Mouse (Mus musculus) embryo, embryonic 11.5 days (tissue): ENCODE measurements at regions not wholly inside any gene's neighbourhood (a gene's known extent, or its start where the extent isn't known, plus 50 kb on each side); places are given as distances from the start of the nearest gene placed in this dataset.

Experiments used
- DNase-seq: peaks from one replicate; pipeline ENCODE4 v3.0.0-alpha.2; 2012; ENCODE audit warnings: low read depth, low spot score

DNA sequence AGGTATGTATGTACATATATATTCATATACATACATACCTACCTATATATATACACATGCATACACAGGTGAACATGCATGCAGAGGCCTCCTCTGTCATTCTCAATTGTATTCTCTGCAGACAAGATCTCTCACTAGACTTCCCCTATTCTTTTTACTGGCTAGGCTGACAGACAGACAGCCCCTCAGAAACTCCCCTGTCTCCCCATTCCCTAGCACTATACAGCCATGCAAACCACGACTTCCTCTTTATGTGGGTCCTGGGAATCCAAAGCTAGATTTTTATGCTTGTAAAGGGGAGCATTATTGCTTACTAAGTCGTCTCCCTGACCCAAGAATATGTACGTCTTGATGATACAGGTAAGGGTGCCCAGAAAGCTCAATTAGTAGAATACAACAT is 86.9 kb downstream of the Fam124b start:
- no peak for DNase-seq

DNA sequence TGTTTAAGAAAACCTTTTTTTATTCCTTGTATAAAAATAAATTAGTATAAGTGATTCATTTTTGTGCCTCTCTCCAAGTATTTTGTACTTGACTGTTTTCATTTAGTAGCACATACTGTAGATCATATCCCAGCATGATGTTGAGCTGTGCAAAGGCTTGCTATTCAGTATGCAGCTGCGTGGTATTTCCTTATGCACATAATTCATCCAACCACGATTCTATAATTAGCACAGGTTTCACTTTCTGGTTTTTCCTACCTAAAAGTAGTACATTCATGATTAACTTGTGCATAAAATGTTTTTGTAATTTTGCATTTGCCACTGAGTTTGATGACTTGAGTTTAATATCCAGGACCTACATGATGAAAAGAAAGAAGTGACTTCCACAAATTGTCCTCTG is 94.3 kb downstream of the Fam124b start:
- no peak for DNase-seq

DNA sequence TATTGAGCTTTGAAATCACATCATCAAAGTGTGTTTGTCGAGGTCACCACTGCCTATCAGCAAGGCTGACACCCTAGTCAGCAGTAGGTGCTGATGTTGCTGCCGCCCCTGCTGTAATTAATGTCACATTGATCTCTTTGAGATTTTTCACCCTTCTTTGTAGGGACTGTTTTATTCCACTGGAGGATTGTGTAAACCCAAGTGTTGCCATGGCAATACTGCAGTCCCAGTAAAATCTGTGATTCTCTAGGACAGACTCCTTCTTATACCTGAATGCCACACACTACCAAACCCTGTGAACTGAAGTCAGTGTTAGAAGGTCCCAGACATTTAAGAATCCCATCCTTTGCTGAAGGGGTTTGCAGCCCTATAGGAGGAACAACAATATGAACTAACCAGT is 102.4 kb downstream of the Fam124b start:
- no peak for DNase-seq

DNA sequence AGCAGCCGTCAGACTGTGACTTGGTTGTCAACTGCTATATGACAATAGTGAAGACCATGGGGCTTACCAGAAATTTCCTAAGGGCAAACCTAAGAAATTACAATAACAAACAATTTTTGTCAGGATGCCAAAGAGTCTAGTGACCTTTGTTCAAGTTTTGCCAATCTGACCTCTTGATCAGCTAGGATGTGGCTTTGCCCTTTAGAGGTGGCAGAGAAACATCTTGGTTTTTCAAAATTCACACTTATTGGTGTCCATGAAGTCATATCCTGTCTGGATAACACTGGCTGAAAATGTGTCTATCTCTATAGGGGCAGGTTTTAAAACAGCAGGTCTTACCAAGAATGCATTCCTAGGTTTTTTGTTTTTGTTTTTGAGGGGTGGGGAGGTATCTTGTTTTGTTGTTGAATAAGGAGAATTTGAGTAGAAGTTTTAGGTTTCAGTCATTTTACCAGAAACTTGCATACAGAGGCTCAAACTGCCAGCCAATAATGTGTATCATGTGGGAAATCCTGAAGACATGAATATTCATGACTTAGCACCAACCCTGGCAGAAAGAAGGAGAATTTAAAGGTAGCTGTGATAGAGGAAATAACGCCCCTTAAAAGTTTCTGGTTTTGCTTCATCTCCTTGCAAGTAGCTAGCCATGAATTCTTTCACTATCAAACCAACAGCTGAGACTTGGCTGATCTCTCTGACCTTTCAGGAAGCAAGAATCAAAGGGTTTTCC is 110.4 kb downstream of the Fam124b start:
- no peak for DNase-seq

DNA sequence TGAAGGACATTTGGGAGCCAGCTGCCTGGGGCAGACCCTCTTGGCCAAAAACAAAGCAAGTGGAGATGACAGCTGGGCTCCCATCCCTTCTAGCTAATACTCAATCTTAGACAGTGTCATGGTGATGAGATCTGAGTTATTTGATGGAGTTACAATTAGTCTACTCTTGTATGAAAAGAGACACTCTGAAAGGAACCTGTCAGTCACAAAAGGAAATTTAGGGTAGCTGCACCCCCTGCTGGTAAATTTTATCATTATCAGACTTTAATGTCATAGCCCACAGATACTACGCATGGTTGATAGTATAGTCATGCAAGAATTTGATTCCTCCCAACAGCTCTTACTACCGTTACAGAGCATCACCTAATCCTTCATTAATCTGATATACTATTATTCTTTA is 112.0 kb downstream of the Fam124b start:
- DNase-seq: peak; percentile 5

DNA sequence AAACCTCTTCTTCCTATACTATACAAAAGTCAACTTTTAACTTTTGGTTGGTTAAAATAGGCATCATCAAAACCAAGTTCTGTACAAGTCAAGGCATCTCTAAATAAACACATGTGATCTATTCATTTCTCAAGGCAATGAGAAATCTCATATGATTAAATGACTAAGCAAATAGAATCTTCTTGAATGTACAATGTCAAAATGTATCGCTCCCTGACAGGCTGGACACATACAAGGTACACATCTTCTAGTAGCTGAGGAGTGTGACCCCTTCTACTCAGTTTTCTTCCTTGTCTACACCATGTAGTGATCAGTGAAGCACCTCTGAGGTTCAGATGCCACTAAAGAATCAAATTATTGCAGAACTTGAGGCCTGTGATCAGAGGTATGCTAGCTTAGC is 120.0 kb downstream of the Fam124b start:
- DNase-seq: no peak

DNA sequence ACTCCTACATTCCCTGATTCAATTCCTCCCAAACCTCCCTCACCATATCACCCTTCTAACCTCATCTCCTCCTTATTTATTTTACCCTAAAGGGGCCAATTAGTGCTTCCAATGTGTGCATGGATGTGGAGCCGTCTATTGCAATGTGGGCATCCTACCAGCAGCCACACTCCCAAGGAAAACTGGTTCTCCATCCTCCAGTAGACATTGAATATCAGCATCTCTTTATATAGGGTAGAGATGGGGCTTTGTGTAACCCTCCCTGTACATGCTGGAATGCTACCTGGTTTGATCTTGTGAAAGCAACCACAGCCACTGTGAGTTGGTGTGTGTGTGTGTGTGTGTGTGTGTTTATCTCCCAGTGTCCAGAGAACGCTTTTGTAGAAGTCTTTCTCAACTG is 126.5 kb downstream of the Fam124b start:
- no peak for DNase-seq

DNA sequence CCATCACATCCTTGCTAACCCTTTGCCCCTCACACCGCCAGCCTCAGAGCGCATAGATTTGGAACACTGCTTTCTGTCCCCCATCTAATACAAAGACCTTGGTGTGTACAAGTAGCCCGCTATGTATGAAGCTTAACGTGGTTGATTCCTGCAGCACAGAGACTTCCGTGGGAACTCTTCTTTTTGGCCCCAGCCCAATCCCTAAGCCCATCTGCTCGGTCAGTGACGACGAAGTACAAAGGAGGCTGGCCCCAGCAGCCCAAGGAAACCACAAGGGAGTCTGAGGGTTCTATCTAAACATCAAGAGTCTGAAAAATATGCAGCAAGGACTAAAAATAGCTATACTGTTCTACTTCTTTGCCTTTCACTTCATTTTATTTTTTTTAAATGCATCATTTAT is 126.9 kb downstream of the Fam124b start:
- no peak for DNase-seq

DNA sequence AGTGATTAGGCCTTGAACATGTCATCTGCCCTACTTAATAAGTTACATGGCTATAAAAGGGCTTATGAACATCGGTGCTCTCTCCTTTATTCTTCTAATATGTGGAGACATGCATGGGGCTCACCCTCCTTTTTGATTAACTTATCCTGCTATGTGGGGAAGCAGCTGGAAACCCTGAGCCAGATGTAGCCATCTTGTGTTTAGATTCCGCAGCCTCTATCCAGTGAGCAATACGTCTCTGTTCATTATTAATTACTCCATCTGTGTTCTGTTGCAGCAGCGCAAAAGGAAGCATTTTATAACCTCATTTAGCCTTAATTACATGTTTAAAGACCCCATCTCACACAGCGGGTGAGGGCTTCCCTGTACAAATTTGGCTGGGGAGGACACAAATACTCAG is 129.6 kb downstream of the Fam124b start:
- DNase-seq: no peak

DNA sequence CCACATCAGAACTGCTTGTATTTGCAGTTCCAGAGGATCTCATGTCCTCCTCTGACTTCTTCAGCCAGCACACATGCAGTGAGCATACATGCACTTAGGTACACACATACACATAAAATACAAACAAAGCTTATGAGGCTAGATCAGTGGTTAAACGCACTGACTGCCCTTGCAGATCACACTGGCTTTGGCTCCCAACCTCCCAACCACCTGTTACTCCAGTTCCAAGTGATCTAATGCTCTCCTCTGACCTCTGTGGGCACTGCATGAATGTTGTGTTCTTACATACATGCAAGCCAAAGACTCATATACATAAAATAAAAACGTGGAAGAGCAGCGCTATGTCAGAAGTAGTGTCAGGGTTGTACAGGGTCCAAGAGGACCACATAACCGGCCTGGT is 141.9 kb downstream of the Fam124b start:
- no peak for DNase-seq

DNA sequence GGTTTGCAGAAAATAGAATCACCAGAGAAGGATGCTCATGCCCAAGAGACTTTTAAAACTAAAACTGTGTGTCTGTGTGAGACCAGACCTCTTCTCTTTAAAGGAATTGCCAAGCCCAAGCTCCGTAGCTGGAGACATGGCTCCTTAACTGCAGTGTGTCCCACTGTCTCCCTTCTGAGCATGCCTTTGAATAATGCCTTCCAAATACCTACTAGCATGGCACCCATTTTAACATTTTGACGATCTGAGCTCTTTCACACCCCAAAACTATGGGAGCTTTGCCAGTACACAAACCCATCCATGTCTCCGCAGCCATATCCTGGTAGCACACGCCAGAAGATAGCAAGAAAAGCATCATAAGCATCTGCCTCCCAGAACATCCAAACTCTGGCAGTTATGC is 143.9 kb downstream of the Fam124b start:
- no peak for DNase-seq

DNA sequence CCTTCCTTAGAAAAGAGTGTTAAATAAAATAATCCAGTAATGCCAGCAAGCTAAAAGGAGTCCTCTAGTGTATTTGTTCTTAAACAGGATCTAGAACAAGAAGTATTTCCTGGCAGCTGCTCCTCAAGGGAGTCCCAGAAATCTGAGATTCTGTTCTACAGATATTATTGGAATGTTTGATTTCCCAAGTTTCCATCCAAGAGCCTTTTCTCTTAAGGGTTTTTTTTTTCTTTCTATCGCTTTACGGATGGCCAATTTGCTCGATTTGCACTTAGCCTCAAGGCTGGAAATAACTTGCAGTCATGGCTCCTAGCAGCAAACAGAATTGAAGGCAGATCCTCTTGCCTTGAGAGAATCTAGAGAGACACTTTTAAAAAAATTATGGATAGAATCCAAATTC is 144.3 kb downstream of the Fam124b start:
- no peak for DNase-seq

DNA sequence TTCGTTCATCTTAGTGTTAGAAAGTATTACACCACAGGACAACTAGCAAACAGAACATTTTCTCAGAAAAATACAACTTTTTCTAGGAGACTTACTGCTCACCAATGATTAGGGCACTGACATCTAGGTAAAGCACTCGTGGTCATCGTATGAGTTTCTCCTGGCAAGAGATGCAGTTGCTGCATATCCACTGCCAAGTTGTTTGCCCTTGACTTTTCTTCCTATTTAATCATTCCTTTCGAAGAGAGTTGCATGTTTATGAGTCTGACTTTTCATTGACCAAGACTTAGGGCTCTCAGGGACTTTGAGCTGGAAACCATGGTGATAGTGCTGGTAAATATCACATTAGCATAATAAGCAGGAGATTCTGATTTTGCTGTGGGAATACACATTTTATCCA is 149.1 kb downstream of the Fam124b start:
- DNase-seq: no peak

DNA sequence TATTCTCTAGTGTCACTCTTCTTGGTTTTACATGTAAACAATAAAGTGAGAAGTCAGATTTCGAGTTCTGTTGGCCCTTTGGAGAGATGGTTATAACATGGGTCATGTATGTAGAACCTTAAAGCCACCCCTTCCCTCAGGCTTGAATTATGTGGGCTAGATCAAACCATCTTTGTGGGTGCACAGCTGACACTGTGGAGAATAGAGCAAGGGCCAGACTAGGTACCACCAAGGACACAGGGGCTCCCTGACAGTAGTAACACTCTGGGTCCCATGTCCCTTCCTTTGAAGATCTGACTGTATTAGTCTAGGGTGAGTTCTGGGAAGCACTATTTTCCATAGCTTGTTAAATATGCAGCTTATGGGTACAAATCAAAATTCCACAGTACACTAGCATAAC is 156.2 kb downstream of the Fam124b start:
- DNase-seq: no peak

DNA sequence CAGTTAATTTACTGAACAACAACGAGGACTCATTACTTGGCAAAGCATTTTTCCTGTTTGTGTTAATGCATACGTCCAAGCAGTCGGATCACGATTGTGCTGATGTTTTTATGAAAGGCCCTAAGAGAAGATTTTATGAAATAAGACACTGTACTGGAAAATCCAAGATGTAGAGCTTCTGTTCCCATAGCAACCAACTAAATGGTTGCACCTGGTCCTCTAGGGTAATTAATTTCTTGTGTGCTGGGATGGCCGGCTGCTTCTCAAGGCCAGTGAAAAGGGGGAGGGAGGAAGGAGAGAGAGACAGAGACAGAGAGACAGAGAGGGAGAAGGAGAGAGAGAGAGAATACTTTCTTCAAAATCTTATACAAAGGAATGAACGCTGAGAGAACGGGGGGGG is 156.6 kb downstream of the Fam124b start:
- peak; percentile 13 for DNase-seq

DNA sequence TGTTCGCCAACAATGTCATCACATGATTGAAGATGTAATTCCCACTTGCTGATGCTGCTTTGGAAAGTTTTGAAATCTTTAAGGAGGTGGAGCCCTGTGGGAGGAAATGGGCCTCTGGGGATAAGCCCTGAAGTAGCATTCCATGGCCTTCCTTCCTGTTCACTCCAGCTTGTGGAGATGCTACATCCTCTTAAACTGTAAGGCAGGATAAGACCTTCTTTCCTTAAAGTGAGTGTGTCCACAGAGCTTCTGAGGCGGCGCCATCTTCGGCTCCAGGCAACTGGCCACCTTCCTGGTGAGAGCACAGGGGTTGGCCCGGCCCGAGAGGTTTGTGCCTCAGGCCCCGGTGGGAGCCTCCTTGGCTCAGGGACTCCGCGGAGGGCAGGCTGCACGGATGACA is 173.1 kb downstream of the Fam124b start:
- no peak for DNase-seq

DNA sequence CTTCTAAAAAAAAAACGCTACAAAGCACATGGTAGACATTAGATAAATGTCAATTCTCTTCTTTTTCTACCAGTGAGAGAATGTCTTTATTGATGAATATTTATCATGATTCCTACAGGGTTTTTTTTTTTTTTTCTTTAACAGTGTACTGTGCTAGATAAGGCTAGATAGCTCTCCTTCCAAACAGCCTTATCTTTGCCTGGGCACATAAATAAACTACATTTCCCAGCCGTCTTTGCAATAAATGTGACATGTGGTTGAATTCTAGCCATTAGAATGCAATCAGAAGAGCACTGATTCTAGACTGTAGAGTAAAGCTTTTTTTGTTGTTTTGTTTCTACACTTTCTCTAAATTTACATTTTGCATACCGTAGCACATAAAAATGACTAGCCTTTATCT is 177.9 kb downstream of the Fam124b start:
- DNase-seq: no peak

DNA sequence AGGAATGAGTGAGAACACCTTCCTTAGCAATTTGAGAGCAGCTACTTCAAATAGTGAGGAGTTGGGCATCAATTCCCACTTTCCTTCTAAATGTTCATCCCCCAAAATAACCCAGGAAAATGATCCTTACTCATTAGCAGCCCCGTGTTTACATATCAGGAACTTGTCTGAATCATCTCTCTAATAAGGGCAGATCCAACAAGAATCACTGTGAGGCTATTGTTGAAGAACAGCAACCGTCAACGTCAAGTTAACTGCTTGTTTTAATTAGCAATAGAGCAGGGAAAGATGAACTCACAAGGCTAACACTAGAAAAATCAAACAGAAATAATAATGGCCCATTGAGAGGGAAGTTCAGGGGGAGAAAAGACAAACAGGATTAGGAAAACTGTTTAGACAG is 178.4 kb downstream of the Fam124b start:
- no peak for DNase-seq

DNA sequence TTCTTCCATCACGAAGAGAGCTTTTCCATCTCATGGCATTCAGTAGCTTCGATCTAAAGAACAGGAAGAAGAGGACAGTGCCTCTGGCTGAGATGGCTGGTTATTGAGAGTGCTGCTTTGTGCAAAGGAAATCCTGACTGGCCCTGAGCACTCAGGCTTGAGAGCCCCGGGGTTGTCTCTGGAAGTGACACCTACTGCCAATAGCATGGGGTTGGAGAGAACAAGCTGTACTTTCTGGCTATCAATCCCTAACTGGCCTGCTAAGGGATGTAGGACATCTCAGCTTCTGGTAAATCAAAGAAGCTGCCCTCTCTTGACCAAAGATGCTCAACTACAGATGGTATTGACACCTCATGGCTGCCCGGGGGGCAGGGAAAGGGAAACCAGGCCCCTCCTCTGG is 178.2 kb upstream of the Serpine2 start:
- no peak for DNase-seq

DNA sequence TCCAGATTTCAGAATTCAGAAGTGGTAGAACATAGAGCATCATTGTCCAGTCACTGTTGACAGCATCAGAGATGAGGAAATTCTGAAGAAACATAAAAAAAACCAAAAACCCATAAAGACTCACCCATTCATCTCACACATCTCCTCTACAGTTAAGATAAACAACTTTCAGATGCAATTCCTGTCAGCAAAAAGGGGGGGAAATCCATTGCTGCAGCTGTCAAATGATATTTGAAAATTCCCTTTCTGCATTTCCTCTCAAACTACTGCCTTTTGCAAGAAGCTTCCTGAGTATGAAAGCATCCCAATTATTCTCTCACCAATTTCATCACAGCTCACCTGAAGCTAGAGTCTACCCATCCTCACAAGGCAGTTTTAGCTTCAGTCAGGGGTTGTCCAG is 177.1 kb upstream of the Serpine2 start:
- DNase-seq: no peak

DNA sequence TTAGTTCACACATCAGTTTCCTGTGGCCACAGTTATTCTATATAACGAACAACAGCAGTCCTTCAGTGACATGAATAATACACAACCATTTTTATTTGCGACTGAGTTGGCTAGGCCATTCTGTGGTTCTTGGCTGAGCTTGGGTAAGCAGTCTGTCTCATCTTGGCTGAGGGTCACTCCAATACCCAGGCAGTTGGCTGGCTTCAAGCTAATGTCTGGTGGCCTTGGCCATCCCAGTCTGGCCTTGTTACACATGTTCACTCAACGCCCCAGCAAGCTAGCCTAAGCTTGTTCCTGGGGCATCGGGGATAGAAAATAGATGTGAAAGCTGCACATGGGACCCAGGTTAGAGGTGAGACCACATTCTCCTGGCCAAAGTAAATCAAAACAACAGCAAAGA is 175.5 kb upstream of the Serpine2 start:
- DNase-seq: no peak

DNA sequence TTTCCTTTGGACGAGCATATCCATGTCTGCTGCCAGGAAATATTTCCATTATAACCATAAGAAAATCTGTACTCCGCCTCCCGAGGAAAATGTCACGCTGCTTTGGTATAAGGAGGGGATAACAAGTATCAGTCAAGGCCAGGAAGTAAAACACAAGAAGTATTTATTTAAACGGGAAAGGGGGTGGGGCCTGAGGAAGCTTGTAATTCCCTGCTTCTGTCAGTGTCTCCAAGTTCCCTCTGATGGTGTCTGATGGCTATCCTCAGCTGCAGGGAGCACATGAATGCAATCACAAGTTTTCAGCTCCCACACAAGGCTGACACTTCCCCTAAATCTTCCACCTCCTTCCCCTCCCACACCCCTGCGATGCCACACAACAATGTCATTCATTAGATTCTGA is 172.5 kb upstream of the Serpine2 start:
- no peak for DNase-seq

DNA sequence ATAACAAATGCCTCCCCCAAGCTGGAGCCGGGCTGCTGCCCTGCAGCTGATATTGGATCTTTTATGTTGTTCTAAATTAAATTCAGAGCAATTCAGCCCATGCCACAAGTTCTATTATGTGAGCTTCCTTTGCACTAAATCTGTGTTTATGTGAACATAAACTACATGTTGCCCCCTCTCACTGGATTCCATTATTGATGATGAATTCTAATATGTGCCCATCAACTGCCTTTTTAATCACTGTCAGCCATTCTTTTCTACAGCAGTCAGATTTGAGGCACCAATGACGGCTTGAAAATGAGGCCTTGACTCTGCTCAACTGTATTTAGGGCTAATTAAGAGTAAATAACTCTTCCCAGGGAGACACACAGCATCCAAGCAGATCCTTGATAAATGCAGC is 172.1 kb upstream of the Serpine2 start:
- DNase-seq: no peak

DNA sequence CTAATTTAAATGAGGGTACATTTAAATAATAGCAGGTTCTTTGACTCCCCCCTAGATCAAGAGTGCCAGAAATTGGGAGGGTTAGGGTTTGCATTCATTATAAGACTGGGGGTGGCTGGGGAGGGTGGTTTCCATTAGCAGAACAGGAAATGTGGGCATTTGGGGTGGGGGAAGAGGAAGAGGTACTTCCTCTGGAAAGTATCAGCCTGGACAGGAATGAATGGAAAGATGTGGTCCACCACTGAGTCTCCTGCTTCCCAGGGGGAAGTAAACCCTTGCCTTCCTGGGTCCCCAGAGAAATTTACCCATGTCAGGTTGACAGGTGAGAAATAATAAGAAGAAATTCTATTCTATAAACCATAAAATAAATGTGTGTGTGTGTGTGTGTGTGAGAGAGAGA is 171.5 kb upstream of the Serpine2 start:
- DNase-seq: no peak
